Mouse (Mus musculus) kidney, postnatal 0 days (tissue): ENCODE data around the gene Crbn. TPM values are rescaled to one million over a fixed set of nuclear protein-coding genes. Genes with fewer than 3 reads are reported as not detected.

Experiments used
- ATAC-seq: fragments of 200-750 bp; cut with Nextera tagmentation; replicated peaks from 2 replicates; pipeline ENCODE4 v1.8.0; 2017; ENCODE audit warnings: low read depth, moderate number of reproducible peaks, moderate TSS enrichment, moderate library complexity; ENCODE audit not compliant: low FRiP score
- DNase-seq: peaks from one replicate; pipeline ENCODE4 v3.0.0-alpha.2; 2016; ENCODE audit warnings: low spot score
- H3K27ac ChIP-seq: fragments of 300-500 bp; sonication (generic); 2 replicates; pipeline ENCODE4 v1.5.1; 2014; ENCODE audit warnings: mild to moderate bottlenecking
- H3K27me3 ChIP-seq: fragments of 300-500 bp; sonication (generic); 2 replicates; pipeline ENCODE4 v1.6.1; 2014; ENCODE audit warnings: low read length, mixed read lengths; ENCODE audit not compliant: insufficient read depth
- H3K36me3 ChIP-seq: fragments of 300-500 bp; sonication (generic); 2 replicates; pipeline ENCODE4 v1.6.1; 2014; ENCODE audit warnings: low read length, mixed read lengths; ENCODE audit not compliant: insufficient read depth
- H3K4me1 ChIP-seq: fragments of 300-500 bp; sonication (generic); replicated peaks from 2 replicates; pipeline ENCODE4 v1.6.1; 2014; ENCODE audit warnings: antibody characterized with exemption, low read length, mixed read lengths; ENCODE audit not compliant: insufficient read depth
- H3K4me2 ChIP-seq: fragments of 300-500 bp; sonication (generic); 2 replicates; pipeline ENCODE4 v1.6.1; 2014; ENCODE audit warnings: mild to moderate bottlenecking, low read length, moderate library complexity, mixed read lengths
- H3K4me3 ChIP-seq: fragments of 300-500 bp; sonication (generic); replicated peaks from 2 replicates; pipeline ENCODE4 v1.5.1; 2014; ENCODE audit warnings: low read depth, low read length
- H3K9ac ChIP-seq: fragments of 300-500 bp; sonication (generic); 2 replicates; pipeline ENCODE4 v1.6.1; 2014; ENCODE audit warnings: low read depth, low read length
- H3K9me3 ChIP-seq: fragments of 300-500 bp; sonication (generic); replicated peaks from 2 replicates; pipeline ENCODE4 v1.6.1; 2016; ENCODE audit warnings: low read length, inconsistent platforms, mixed read lengths
- CTCF ChIP-seq: IDR thresholded peaks from 2 replicates; pipeline ENCODE4 v1.5.1; 2016; ENCODE audit warnings: antibody characterized with exemption, low read depth, mild to moderate bottlenecking, moderate library complexity
- WGBS: fragments of 180-500 bp; shearing (Covaris S2); extraction: QIAGEN DNeasy Blood & Tissue Kit; methylation state at CpG from one replicate; pipeline ENCODE4 v1.1.7; 2014; 5-methylcytosine and 5-hydroxymethylcytosine counted together
- polyA plus RNA-seq: library from polyadenylated mRNA; unstranded; fragments of >200 nt; fragmentation: Nextera tagmentation; extraction: Ambion mirVana; gene quantifications from 2 replicates; pipeline ENCODE4 v1.2.1, GENCODE M21; 2015

Crbn gene
- polyA plus RNA-seq = 47.4 and 47.8 TPM in 2 replicates

DNA sequence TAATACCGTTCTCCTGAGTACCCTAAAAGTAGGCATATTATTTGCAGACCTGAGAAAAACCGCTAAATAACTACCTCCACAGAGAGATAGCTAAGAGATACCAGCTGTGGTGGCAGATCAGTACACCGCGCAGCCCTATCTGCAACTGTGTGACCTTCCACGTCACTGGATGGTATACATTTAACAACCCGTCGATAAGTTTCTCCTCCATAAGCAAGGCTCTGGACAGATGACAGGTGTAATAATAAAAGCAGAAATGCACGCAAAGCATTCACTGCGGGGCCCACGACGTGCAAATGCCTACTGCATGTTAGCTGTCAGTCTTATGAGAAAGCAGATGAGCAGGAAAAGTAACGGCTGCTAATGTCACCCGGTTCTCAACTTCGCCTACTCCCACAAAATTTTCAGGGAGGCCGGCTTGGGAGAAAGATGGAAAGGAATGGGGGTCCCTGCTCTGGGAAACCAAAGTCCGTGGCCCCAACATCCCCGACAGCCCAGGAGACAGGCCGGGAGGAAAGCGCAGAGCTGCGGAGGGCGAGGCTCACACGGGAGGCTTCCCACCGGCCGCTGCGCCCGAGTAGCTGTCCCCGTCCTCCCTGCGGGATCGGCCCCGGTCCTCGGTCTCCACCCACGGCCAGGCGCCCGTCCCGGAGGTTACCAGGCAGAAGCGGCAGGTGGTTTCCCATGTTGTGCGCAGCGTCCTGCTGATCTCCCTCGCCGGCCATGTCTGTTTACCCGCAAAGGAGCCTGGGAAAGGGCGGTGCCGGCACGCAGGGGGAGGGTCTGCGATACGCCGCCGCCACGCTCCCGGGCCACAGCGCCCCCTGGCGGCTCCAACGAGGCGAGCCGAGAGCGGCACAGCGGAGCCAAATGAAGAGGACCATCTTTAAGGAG lies at the start of gene Crbn:
Gene Crbn (minus strand): TSS at position 745 of the 894 bp plus-strand sequence.
- no peak within 1 kb of the TSS for H3K27ac ChIP-seq
- H3K9ac ChIP-seq = peak within 1 kb of the TSS; percentile 83
- H3K4me3 ChIP-seq = peak within 1 kb of the TSS; percentile 79
- DNase-seq = peak; percentile 93
- peaks cover 5% of the 10 kb centered on the region for H3K4me1 ChIP-seq
- TF ChIP-seq CTCF = peak; percentile 99
- H3K36me3 ChIP-seq = 0 out of 2 replicates have a peak, but pooled peaks cover 4% of the 10 kb centered on the region
- H3K4me2 ChIP-seq = peak within 1 kb of the TSS; percentile 83
- no peaks in the 10 kb centered on the region for H3K27me3 ChIP-seq
- peak; percentile 93 for ATAC-seq
- no peaks in the 10 kb centered on the region for H3K9me3 ChIP-seq
- 3% methylated on average over 57 of the region's 57 CpGs for WGBS

DNA sequence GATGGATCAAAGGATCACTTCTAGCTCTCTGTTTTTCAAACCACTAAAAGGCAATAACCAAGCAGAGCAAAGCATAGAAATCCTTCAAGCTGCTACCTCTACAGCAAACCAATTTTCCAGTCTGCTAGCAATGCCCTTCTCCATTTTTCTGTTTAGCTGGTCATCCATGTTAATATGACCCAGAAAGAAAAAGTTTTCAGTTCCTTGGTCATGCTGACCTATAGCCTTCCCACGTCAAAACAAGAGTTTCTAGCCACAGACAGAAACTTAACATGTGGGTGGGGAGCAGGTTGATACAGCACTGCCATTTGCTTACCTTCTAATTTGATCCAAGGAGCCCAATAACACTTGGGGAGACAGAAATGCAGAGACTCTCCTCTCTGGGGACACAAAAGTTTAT lies 40.3 kb upstream of the Crbn start:
- TF ChIP-seq CTCF = no peak
- Histone ChIP-seq H3K27ac (no peak overlapping the region), H3K27me3 (no peaks in the 10 kb centered on the region), H3K9me3 (no peaks in the 10 kb centered on the region), H3K9ac (no peak overlapping the region), H3K4me2 (no peak overlapping the region), H3K4me3 (no peak overlapping the region), H3K4me1 (no peaks in the 10 kb centered on the region), H3K36me3 (no peaks in the 10 kb centered on the region)
- 43% methylated on average over 1 of the region's 1 CpGs for WGBS
- ATAC-seq (no peak), DNase-seq (no peak)

DNA sequence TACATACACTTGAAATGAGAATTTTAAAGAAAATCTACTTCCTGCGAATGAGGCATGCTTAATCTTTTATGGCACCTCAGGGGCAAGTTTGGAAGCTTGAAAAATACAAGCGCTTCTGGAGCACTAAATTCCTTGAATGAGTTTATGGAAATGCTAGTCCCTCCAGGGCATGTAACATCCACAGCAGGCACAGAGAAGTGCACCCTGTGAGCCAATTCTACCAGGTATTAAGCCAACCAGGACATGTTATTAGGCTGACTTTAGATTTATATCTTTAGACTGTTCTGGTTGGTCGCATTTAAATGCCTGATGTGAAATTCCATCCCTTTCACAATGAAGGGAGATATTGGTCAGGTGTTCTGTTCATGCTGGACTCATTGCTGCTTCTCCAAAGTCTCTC lies 38.2 kb upstream of the Crbn start:
- no peak for TF ChIP-seq CTCF
- Histone ChIP-seq H3K9me3 (no peaks in the 10 kb centered on the region), H3K9ac (no peak overlapping the region), H3K4me2 (no peak overlapping the region), H3K27ac (no peak overlapping the region), H3K36me3 (no peaks in the 10 kb centered on the region), H3K4me1 (no peaks in the 10 kb centered on the region), H3K27me3 (no peaks in the 10 kb centered on the region), H3K4me3 (no peak overlapping the region)
- DNase-seq (peak; percentile 31), ATAC-seq (no peak)
- 39% methylated on average over 3 of the region's 3 CpGs for WGBS

DNA sequence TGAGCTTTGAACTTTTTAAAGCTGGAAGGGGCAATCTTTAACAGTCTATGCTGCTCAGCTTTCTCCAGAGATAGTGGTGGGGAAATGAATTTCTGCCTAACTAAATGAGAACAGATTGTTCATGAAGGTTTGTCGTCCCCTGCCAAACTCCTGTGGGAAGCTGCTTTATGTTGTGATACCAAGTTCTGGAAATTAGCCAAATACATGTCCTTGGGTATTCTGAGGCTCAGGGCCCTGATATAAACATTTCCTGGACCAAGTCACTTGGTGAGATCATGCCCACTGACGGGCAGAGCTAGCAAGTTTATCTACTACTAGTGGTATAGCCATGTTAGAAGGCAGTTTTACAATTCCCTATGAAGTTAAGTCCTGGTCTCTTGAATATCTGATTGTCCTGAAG lies 35.4 kb upstream of the Crbn start:
- DNase-seq (no peak), ATAC-seq (no peak)
- H3K4me1 ChIP-seq = no peaks in the 10 kb centered on the region
- no peaks in the 10 kb centered on the region for H3K27me3 ChIP-seq
- H3K9ac ChIP-seq = no peak overlapping the region
- H3K9me3 ChIP-seq = no peaks in the 10 kb centered on the region
- TF ChIP-seq CTCF = no peak
- no peak overlapping the region for H3K27ac ChIP-seq
- no peaks in the 10 kb centered on the region for H3K36me3 ChIP-seq
- no peak overlapping the region for H3K4me2 ChIP-seq
- no peak overlapping the region for H3K4me3 ChIP-seq
- WGBS = 62% methylated on average over 2 of the region's 2 CpGs

DNA sequence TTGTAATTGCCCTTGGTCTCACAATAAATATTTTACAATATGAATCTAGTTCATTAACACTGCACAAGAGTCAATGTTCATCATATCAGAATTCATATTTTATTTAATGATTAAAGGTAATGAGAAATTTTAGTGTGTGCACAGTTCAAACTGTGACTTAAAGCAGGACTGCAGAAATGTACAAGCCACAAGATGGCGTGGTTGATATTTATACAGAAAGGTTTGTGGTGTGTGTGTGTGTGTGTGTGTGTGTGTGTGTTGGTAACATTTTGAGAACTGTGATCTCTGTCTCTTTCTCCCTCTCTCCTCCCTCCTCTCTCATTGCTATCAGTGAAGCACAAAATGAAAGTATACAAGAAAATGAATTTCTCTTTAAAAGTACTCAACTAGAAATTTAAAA lies 22.5 kb upstream of the Crbn start:
- Histone ChIP-seq H3K4me3 (no peak overlapping the region), H3K27me3 (no peaks in the 10 kb centered on the region), H3K9ac (no peak overlapping the region), H3K36me3 (no peaks in the 10 kb centered on the region), H3K9me3 (no peaks in the 10 kb centered on the region), H3K4me2 (no peak overlapping the region), H3K4me1 (no peaks in the 10 kb centered on the region), H3K27ac (no peak overlapping the region)
- DNase-seq (peak; percentile 38), ATAC-seq (no peak)
- 50% methylated on average over 1 of the region's 1 CpGs for WGBS
- TF ChIP-seq CTCF = peak; percentile 74

DNA sequence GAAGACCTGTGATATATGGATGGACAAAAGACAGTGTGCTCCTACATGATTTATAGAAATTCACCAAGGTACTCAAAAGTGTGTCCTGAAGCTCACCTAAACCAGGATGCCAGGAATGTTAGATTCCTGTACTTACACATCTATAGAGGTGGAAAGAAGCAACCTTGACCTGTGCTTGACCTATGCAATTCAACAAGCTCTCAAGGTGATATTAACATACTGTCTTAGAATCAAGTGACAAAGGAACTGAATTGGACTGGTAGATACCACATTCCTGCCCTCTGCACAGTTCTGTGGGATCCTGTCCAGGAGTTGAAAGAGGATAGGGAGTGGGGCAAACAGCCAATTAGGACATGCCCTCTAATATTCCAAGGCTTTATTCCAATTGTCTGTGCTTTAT lies 20.7 kb upstream of the Crbn start:
- Histone ChIP-seq H3K4me1 (no peaks in the 10 kb centered on the region), H3K4me3 (no peak overlapping the region), H3K9me3 (no peaks in the 10 kb centered on the region), H3K27ac (no peak overlapping the region), H3K9ac (no peak overlapping the region), H3K27me3 (no peaks in the 10 kb centered on the region), H3K36me3 (no peaks in the 10 kb centered on the region), H3K4me2 (no peak overlapping the region)
- ATAC-seq = no peak
- DNase-seq = no peak
- TF ChIP-seq CTCF = no peak

DNA sequence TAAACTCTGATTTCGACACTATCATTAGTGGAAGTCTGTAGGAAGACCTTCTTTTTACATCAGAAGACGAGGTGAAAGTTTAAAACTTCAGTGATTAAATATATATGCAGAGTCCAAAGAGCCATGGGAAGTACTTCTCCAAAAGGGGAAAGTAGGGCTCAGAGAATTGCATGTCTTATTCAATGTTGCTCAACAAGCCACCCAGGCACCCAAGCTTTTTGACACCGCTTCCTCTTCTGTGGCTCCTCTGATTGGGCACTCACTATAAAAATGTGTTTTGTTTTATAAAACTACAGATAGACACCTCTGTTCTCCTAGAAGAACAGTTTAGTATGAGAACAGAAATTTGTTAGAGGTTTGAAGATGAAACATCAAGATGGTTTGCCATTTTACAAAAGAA lies 20.0 kb upstream of the Crbn start:
- Histone ChIP-seq H3K4me2 (no peak overlapping the region), H3K36me3 (no peaks in the 10 kb centered on the region), H3K27me3 (no peaks in the 10 kb centered on the region), H3K9ac (no peak overlapping the region), H3K9me3 (no peaks in the 10 kb centered on the region), H3K4me1 (no peaks in the 10 kb centered on the region), H3K4me3 (no peak overlapping the region), H3K27ac (no peak overlapping the region)
- no peak for ATAC-seq
- TF ChIP-seq CTCF = no peak
- 59% methylated on average over 3 of the region's 3 CpGs for WGBS
- DNase-seq = no peak
